Mouse (Mus musculus) bone marrow macrophage, adult 2 months (primary cell): ENCODE results near the gene Sept8. TPM values are rescaled to one million over a fixed set of nuclear protein-coding genes. Genes with fewer than 3 reads are reported as not detected.
"Not testable (repeated sequence)": the region's sequence is repeated elsewhere in the genome, so short reads cannot be mapped to it uniquely, and the experiment has no call there.

ENCODE experiments used
- H3K27ac ChIP-seq: 2 replicates; pipeline ENCODE4 v1.5.1; 2012; ENCODE audit warnings: low read depth, low read length; ENCODE audit not compliant: insufficient read depth
- H3K4me1 ChIP-seq: 2 replicates; pipeline ENCODE4 v1.6.1; 2012; ENCODE audit warnings: low read length; ENCODE audit not compliant: control insufficient read depth, insufficient read depth
- H3K4me3 ChIP-seq: 2 replicates; pipeline ENCODE4 v1.5.1; 2012; ENCODE audit warnings: mild to moderate bottlenecking, low read length, moderate library complexity; ENCODE audit not compliant: insufficient read depth
- CTCF ChIP-seq: IDR thresholded peaks from 2 replicates; pipeline ENCODE4 v1.5.1; 2012; ENCODE audit warnings: low read depth, mild to moderate bottlenecking, low read length, moderate library complexity
- POLR2A ChIP-seq: IDR thresholded peaks from 2 replicates; pipeline ENCODE4 v1.6.1; 2012; ENCODE audit warnings: mild to moderate bottlenecking, low read depth, low read length, borderline replicate concordance
- polyA plus RNA-seq: library from polyadenylated mRNA; stranded (reverse); fragments of >200 nt; gene quantifications from 2 replicates; pipeline ENCODE4 v1.2.4, GENCODE M21; 2012; ENCODE audit not compliant: missing spikeins, insufficient read depth, insufficient read length

Sept8 gene
- polyA plus RNA-seq, 1 experiment: 70.0 TPM

- no peak for TF ChIP-seq CTCF
- TF ChIP-seq POLR2A: no peak
- Histone ChIP-seq H3K4me3 (no peak overlapping the region), H3K4me1 (no peaks in the 10 kb centered on the region), H3K27ac (no peak overlapping the region)
Measured at GRCm38 (mm10) chr11:53547566-53547965, 28.5 kb downstream of the Sept8 start.

DNA sequence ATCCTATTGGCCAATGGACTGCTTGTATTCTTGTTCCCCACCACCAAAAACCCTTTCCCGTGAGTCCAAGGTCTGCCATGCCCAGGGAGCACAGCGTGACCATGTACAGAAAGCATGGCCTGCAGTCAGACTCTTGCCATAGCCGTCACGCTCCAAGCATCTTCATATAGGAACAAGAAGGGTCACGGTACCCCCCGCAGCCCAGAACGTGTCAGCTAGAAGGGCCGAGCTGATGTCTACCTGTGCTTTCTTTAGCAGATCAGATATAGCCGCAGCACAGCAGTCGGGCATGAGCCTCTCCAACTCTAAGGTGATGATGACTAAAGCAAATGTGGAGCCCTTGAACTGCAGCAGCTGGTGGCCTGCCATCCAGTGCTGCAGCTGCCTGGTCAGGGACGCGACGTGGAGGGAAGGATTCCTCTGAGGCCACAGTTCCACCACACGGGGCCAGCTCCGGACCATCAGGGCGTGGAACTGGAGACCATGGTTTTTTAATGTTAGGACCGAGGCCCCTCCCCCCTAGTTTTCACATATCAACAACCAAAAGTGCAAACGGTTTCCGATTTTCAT lies 29.1 kb downstream of the Sept8 start:
- no peak overlapping the region for H3K27ac ChIP-seq
- no peak overlapping the region for H3K4me3 ChIP-seq
- H3K4me1 ChIP-seq: no peaks in the 10 kb centered on the region
- no peak for TF ChIP-seq POLR2A
- no peak for TF ChIP-seq CTCF

DNA sequence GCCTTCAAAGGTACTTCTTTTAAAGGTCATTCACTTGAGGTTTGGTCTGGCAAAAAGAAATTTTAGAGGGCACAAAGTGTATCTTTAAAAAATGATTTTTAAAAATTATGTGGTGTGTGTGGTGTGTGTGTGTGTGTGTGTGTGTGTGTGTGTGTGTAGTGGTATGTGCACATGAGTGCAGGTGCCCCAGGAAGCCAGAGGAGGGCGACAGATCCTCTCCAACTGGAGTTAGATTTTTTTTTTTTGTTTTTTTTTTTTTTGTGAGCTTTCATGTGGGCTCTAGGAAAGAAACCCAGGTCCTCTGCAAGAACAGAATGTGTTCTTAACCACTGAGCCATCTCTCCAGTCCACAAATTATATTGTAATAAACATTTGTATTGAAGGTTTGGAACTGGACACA lies 31.7 kb downstream of the Sept8 start:
- no peak overlapping the region for H3K4me3 ChIP-seq
- H3K27ac ChIP-seq: no peak overlapping the region
- no peaks in the 10 kb centered on the region for H3K4me1 ChIP-seq
- TF ChIP-seq POLR2A (no peak), CTCF (no peak)

- no peak overlapping the region for H3K27ac ChIP-seq
- H3K4me3 ChIP-seq: no peak overlapping the region
- no peaks in the 10 kb centered on the region for H3K4me1 ChIP-seq
- no peak for TF ChIP-seq CTCF
- no peak for TF ChIP-seq POLR2A
Measured at GRCm38 (mm10) chr11:53551754-53552153, 32.7 kb downstream of the Sept8 start.

DNA sequence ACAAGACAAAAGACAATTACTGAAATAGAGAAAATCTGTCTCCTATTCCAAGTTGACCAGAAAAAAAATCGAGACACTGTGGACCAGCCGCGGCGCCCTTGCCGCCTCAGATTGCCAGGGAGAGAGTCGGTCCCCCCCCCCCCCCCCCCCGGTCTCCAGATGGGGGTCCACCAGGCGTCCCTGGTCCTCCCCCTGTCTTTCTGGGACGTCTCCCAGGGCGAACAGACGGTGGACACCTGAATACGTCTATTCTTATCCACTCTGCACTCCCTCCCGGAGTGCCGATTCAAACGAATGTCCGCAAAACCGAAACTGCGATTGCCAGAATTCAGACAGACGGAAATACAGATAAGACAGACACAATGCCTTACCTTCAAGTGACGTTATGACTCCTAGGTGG lies 37.5 kb downstream of the Sept8 start:
- not testable (repeated sequence) for H3K4me1 ChIP-seq, H3K4me3 ChIP-seq, H3K27ac ChIP-seq

- H3K27ac ChIP-seq, H3K4me3 ChIP-seq: not testable (repeated sequence)
- peaks cover 20% of the 10 kb centered on the region for H3K4me1 ChIP-seq
Measured at GRCm38 (mm10) chr11:53557992-53558391, 38.9 kb downstream of the Sept8 start.

DNA sequence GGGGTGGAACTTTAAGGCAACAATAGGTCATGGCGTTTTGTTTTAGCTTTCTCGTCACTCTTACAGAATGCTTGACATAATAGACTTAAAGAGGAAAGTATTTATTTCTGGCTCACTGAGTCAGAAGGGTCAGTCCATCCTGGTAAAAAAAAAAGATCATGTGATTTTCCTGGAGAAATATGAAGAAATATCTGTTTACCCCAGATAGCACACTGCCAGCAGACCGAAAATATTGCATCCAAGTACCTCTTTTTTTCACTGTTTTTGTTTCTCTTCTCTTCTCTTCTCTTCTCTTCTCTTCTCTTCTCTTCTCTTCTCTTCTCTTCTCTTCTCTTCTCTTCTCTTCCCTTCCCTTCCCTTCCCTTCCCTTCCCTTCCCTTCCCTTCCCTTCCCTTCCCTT lies 40.9 kb downstream of the Sept8 start:
- H3K27ac ChIP-seq: peak overlapping the region; percentile 73; the same call in 1 of the 2 replicates
- peaks cover 32% of the 10 kb centered on the region for H3K4me1 ChIP-seq
- not testable (repeated sequence) for H3K4me3 ChIP-seq

DNA sequence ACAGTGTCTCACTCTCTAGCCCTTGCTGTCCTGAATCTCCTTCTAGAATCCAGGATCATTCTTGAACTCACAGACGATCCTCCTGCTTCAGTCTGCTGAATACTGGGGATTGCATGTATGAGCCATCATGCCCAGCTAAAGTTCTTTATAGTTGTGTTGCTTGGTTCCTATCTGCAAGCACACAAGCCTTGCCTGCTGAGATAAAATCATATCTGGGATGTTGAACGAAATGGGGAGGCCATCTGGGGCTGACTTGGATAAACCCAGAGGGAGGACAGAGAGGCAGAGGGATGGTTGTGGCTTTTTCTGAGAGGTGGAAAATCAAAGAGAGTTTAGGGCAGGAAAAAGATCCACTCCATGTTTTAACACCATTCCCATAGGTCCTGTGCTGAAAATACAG lies 42.9 kb downstream of the Sept8 start:
- H3K4me3 ChIP-seq: no peak overlapping the region
- H3K27ac ChIP-seq: peak overlapping the region; percentile 95
- peaks cover 41% of the 10 kb centered on the region for H3K4me1 ChIP-seq
- no peak for TF ChIP-seq CTCF
- TF ChIP-seq POLR2A: no peak

- TF ChIP-seq POLR2A (no peak), CTCF (no peak)
- H3K4me1 ChIP-seq: peaks cover 37% of the 10 kb centered on the region
- peak overlapping the region; percentile 21; the same call in 1 of the 2 replicates for H3K4me3 ChIP-seq
- peak overlapping the region; percentile 79 for H3K27ac ChIP-seq
Measured at GRCm38 (mm10) chr11:53566646-53567045, 47.6 kb downstream of the Sept8 start.

GRCm38 (mm10) chr11:53567224-53568014 lies 48.4 kb downstream of the Sept8 start, which contains the start of gene Kif3a:
TSS of gene Kif3a (plus strand) at chr11:53567379.
- Histone ChIP-seq H3K4me1 (peaks cover 31% of the 10 kb centered on the region), H3K27ac (peak within 1 kb of the TSS; percentile 79), H3K4me3 (peak within 1 kb of the TSS; percentile 92)
- no peak for TF ChIP-seq POLR2A

GRCm38 (mm10) chr11:53580562-53580961 lies 61.5 kb downstream of the Sept8 start:
- TF ChIP-seq CTCF (no peak), POLR2A (no peak)
- Histone ChIP-seq H3K4me1 (no peaks in the 10 kb centered on the region), H3K4me3 (no peak overlapping the region), H3K27ac (no peak overlapping the region)
